Mouse (Mus musculus) heart, adult 2 months (tissue): ENCODE measurements at regions not wholly inside any gene's neighbourhood (a gene's known extent, or its start where the extent isn't known, plus 50 kb on each side); places are given as distances from the start of the nearest gene placed in this dataset.

Source experiments
- DNase-seq, 2 experiments: peaks; one replicate each; pipeline ENCODE4 v3.0.0; 2021
- H3K27ac ChIP-seq: fragments of 200-600 bp; 2 replicates; pipeline ENCODE4 v1.8.1; 2022
- H3K27me3 ChIP-seq: fragments of 200-500 bp; 2 replicates; pipeline ENCODE4 v1.6.1; 2012; ENCODE audit warnings: mild to moderate bottlenecking, low read length, inconsistent platforms, mixed read lengths; ENCODE audit not compliant: control insufficient read depth, insufficient read depth
- H3K36me3 ChIP-seq: fragments of 200-500 bp; 2 replicates; pipeline ENCODE4 v1.6.1; 2012; ENCODE audit warnings: low read length, inconsistent platforms; ENCODE audit not compliant: control insufficient read depth, insufficient read depth
- H3K4me1 ChIP-seq: fragments of 200-500 bp; 2 replicates; pipeline ENCODE4 v1.6.1; 2011; ENCODE audit warnings: low read length; ENCODE audit not compliant: control insufficient read depth, insufficient read depth
- H3K4me3 ChIP-seq: fragments of 200-600 bp; 2 replicates; pipeline ENCODE4 v1.8.1; 2022
- H3K79me2 ChIP-seq: fragments of 200-500 bp; replicated peaks from 2 replicates; pipeline ENCODE4 v1.6.1; 2012; ENCODE audit warnings: mild to moderate bottlenecking, inconsistent platforms, low read length, moderate library complexity, mixed read lengths; ENCODE audit not compliant: control insufficient read depth, insufficient read depth
- H3K9ac ChIP-seq: fragments of 200-500 bp; 2 replicates; pipeline ENCODE4 v1.6.1; 2012; ENCODE audit warnings: low read depth, mild to moderate bottlenecking, control low read depth, inconsistent platforms, low read length, mixed read lengths
- CTCF ChIP-seq: fragments of 200-600 bp; IDR thresholded peaks from 2 replicates; pipeline ENCODE4 v1.8.1; 2022; ENCODE audit warnings: antibody characterized with exemption, mild to moderate bottlenecking, moderate library complexity
- EP300 ChIP-seq: fragments of 200-500 bp; IDR thresholded peaks from 2 replicates; pipeline ENCODE4 v1.6.1; 2011; ENCODE audit warnings: low read depth, low read length, control low read depth; ENCODE audit not compliant: insufficient read depth
- POLR2A ChIP-seq: fragments of 200-500 bp; IDR thresholded peaks from 2 replicates; pipeline ENCODE4 v1.6.1; 2011; ENCODE audit warnings: mild to moderate bottlenecking, low read depth, low read length, control low read depth; ENCODE audit not compliant: insufficient read depth
- WGBS: fragments of 180-500 bp; shearing (Covaris S2); methylation state at CpG from one replicate; pipeline ENCODE4 v1.1.7; 2018; 5-methylcytosine and 5-hydroxymethylcytosine counted together
- intact Hi-C: fragments of 180-260 bp; cut with DNase I; formaldehyde crosslinking; loops from one replicate; pipeline ENCODE4 v1.15.1; 2025

- TF ChIP-seq POLR2A (no peak), CTCF (no peak), EP300 (no peak)
- intact Hi-C loops, result no loop called here
- no peak for DNase-seq
- 70% methylated on average over 8 of the region's 8 CpGs for WGBS
- Histone ChIP-seq H3K79me2 (no peaks in the 10 kb centered on the region), H3K4me3 (no peak overlapping the region), H3K27me3 (no peaks in the 10 kb centered on the region), H3K4me1 (no peaks in the 10 kb centered on the region), H3K36me3 (no peaks in the 10 kb centered on the region), H3K9ac (no peak overlapping the region), H3K27ac (no peak overlapping the region)
These were observed 525.5 kb upstream of the Id4 start for GRCm38 (mm10) chr13:47735426-47736063.

GRCm38 (mm10) chr13:47748906-47749305 lies 512.1 kb upstream of the Id4 start:
- TF ChIP-seq EP300 (no peak), POLR2A (no peak), CTCF (no peak)
- intact Hi-C loops, result no loop called here
- H3K79me2 ChIP-seq, result no peaks in the 10 kb centered on the region
- no peaks in the 10 kb centered on the region for H3K4me1 ChIP-seq
- no peak overlapping the region for H3K4me3 ChIP-seq
- DNase-seq, result no peak
- H3K27ac ChIP-seq, result no peak overlapping the region
- no peaks in the 10 kb centered on the region for H3K27me3 ChIP-seq
- H3K36me3 ChIP-seq, result no peaks in the 10 kb centered on the region
- H3K9ac ChIP-seq, result no peak overlapping the region

GRCm38 (mm10) chr13:47751033-47751432 lies 510.0 kb upstream of the Id4 start:
- Histone ChIP-seq H3K4me1 (no peaks in the 10 kb centered on the region), H3K27me3 (no peaks in the 10 kb centered on the region), H3K27ac (no peak overlapping the region), H3K4me3 (no peak overlapping the region), H3K79me2 (no peaks in the 10 kb centered on the region), H3K9ac (no peak overlapping the region), H3K36me3 (no peaks in the 10 kb centered on the region)
- DNase-seq, result no peak
- TF ChIP-seq CTCF (no peak), EP300 (no peak), POLR2A (no peak)
- intact Hi-C loops, result no loop called here
- WGBS, result 72% methylated on average over 2 of the region's 2 CpGs

GRCm38 (mm10) chr13:47764802-47765597 lies 496.0 kb upstream of the Id4 start:
- H3K27ac ChIP-seq, result no peak overlapping the region
- no peaks in the 10 kb centered on the region for H3K36me3 ChIP-seq
- intact Hi-C loops, result no loop called here
- TF ChIP-seq EP300 (no peak), POLR2A (no peak)
- WGBS, result 71% methylated on average over 16 of the region's 16 CpGs
- DNase-seq, result no peak
- H3K4me3 ChIP-seq, result no peak overlapping the region
- no peaks in the 10 kb centered on the region for H3K27me3 ChIP-seq
- no peak overlapping the region for H3K9ac ChIP-seq
- H3K79me2 ChIP-seq, result no peaks in the 10 kb centered on the region
- H3K4me1 ChIP-seq, result no peaks in the 10 kb centered on the region

GRCm38 (mm10) chr13:47768963-47769527 lies 492.0 kb upstream of the Id4 start:
- 79% methylated on average over 9 of the region's 9 CpGs for WGBS
- no peaks in the 10 kb centered on the region for H3K36me3 ChIP-seq
- DNase-seq, result no peak
- no peaks in the 10 kb centered on the region for H3K27me3 ChIP-seq
- intact Hi-C loops, result no loop called here
- TF ChIP-seq POLR2A (no peak), EP300 (no peak), CTCF (no peak)
- no peak overlapping the region for H3K4me3 ChIP-seq
- H3K9ac ChIP-seq, result no peak overlapping the region
- H3K79me2 ChIP-seq, result no peaks in the 10 kb centered on the region
- H3K4me1 ChIP-seq, result no peaks in the 10 kb centered on the region
- no peak overlapping the region for H3K27ac ChIP-seq
